Mouse (Mus musculus) naive thymus-derived CD4-positive, alpha-beta T cell, adult 2 months (primary cell): Measurements from ENCODE around the gene Gm1673.
A peak's percentile ranks its signal among the peaks of the same experiment; 100 is the strongest.
"Not testable (repeated sequence)": the region's sequence is repeated elsewhere in the genome, so short reads cannot be mapped to it uniquely, and the experiment has no call there.

ENCODE experiments used
- DNase-seq: peaks from one replicate; pipeline ENCODE4 v3.0.0-alpha.2; 2011; ENCODE audit warnings: low read depth

Gm1673 gene

DNA sequence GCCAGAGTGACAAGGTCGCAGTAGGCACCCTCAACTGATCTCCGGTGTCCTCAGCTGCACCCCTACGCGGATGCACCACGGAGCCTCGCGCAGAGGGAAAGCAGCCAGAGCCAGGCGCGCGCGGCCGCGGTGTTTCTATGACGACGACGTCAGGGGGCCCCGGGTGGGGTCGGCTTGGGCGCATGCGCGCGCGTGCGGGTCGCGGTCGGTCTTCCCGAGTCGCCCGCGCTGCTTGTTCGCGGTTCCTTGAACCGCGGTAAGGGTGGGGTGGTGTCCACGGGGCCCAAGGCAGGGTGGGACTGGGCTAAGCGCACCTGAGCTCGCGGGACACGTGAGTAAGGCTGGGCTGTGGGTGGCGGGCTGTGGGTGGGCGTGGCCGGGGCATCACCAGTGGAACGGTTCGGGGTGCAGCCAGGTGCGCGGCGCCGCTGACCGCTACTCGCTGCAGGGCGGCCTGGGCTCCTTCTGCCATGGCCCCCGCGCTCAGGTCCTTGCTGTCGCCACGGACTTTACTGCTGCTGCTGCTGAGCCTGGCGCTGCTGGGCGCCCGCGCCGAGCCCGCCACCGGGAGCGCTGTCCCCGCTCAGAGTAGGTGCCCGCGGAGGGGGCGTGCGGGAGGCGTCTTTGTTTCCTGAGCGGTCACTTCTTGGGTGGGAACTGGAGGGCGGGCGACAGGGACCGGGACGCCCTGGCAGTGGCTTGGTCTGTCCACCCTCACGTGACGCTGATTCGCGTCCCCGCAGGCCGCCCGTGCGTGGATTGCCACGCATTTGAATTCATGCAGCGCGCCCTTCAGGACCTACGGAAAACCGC is at the start of gene Gm1673:
TSS of gene Gm1673 (plus strand) at position 125 of the 813 bp plus-strand sequence.
- peak; percentile 6 for DNase-seq

DNA sequence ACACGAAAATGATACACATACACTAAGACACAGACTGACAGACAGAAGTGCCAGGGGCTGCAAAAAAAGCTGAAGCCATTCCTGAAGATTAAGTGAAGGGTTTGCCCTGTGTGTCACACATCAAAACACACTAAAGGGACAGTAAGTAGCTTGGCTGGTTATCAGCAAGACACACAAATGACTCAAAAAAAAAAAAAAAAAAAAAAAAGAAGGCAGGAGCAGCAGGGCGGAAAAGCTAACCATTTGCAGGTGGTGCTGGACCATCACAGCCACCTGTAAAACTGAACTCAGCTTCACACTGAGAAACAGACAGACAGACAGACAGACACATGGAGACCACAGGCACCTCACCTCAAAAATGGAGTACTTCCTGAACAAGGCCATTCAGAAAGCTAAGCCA is 49.2 kb upstream of the Gm1673 start:
- DNase-seq, result no peak

DNA sequence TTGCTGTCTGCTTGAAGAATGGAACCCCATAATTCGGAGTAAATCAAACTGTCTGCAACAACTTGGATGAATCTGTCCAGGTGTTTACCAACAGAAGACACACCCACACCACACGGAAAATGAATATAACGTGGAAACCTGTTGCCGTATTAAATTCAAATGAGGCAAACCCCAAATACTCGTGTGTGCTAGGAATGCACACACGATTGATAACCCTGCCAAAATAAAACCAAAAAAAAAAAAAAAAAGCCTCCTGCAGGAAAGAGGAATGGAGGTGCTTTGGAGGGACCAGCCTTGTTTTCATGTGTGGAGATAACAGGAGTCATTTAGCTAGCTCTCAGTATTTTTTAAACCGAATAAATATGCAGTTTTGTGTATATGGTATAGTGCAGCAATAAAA is 48.4 kb upstream of the Gm1673 start:
- DNase-seq, result no peak

DNA sequence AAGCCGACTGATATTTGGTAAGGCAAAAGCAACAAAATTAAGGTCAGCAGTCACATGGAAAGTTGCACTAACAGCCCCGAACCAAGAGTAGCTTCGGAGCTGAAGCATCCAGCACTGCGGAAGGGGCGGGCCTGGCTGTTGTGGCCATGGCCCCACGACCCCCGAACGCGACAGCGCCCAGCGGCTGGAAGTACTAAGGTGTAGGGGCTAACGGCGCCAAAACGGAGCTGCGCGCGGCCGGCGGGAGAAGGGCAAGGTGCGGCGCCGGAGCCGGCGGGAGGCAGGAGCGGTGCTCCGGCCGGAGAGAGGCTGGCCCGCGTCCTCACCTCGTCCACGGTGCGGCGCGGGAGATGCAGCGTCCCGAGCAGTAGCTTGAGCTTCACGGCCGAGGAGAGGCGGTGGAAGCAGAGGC is 47.5 kb upstream of the Gm1673 start:
- no peak for DNase-seq

DNA sequence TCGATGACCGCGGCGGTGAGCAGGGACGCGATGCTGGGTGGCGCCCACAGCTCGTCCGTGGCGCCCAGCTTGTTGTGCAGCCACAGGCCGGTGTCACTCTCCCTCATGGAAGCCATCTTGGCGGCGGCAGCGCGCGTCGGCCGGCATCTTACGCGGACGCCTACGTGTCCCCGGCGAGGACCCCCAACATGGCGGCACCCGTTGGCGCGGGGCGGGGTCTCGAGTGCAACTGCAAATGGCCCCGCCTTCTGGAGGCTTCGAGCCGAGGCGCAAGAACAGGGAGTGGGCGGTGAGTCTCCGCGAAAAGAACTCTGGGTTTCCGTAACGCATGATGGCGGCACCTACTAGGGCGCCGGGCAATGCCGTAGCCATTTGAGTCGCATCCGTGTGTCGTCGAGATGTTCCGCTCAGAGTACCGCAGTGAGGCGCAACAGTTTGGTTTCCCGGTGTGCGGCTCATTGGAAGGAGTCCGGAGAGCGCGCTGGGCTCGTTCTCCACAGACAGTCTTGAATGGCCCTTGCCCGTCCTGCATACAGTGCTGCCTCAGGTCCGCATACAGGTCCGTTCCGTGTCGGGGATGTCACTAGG is 47.0 kb upstream of the Gm1673 start, which contains the start of gene Nelfa:
TSS of gene Nelfa (minus strand) at position 294 of the 588 bp plus-strand sequence.
- DNase-seq, result peak; percentile 98

DNA sequence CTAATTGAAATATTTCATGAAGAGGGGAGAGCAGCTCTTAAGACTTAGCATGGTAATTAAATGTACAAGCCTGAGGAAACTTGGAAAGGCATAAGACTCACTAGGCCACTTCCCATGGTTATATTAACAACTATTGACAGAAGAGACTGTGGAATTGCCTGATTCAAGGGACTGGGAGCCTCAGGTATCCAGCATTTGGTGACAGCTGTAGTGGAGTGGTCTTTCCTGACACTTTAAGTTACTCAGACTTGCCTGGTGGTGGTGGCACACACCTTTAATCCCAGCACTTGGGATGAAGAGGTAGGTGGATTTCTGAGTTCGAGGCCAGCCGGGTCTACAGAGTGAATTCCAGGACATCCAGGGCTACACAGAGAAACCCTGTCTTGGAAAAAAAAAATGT is 46.0 kb upstream of the Gm1673 start:
- peak; percentile 11 for DNase-seq

DNA sequence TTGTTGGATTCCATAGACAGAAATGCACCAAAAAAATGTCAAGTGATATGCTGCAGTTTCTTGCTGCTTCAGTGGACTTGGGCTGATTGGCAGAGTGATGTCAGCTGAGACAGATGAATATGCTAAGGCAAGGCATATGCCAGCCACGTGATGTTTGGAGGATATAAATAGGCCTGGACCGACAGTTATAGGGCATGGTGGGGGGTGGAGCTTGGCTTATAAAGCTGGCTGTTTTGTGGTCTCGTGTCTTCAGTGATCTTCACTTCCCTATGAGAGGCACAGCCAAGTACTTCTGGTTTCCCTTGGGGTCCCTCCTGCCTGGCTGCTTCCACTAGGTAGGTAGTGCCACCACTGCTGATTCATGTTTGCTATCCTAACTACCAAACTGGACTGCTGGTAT is 44.8 kb upstream of the Gm1673 start:
- no peak for DNase-seq

DNA sequence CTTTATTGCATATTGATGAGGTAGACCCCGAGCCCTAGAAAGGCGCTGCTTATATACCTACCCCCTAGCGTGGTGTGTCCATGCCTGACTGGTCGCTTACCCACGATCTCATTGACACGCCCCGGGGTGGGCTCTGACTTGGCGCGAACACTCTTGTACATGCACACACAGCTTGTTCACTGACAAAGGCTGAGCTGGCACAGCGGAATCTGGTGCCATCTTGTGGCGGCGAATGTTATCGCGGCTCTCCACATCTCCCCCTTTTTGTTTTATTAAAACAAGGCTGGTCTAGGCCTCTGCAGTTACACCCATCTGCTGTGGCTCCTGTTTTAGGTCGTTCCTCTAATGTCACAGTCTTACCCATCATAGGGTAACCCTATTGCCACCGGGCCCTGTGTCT is 36.2 kb upstream of the Gm1673 start:
- DNase-seq, result not testable (repeated sequence)

DNA sequence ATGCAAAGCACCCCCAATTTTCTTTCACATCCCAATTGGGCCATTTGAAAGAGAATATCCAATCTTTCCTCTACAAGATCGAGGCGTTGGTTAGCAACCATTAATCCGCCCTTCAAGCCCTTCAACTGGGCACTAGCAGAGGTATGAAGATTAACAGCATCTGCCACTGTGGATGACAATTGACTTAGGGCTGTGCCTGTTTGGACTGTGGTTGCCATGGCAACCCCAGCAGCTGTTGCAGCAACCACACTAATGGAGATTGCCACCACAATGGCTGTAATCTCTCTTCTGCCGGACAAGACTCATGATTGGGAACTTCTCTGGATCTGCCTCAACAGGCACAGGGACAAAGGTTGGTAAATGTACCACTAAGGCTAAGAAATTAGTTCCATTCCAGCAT is 34.9 kb upstream of the Gm1673 start:
- DNase-seq, result no peak

DNA sequence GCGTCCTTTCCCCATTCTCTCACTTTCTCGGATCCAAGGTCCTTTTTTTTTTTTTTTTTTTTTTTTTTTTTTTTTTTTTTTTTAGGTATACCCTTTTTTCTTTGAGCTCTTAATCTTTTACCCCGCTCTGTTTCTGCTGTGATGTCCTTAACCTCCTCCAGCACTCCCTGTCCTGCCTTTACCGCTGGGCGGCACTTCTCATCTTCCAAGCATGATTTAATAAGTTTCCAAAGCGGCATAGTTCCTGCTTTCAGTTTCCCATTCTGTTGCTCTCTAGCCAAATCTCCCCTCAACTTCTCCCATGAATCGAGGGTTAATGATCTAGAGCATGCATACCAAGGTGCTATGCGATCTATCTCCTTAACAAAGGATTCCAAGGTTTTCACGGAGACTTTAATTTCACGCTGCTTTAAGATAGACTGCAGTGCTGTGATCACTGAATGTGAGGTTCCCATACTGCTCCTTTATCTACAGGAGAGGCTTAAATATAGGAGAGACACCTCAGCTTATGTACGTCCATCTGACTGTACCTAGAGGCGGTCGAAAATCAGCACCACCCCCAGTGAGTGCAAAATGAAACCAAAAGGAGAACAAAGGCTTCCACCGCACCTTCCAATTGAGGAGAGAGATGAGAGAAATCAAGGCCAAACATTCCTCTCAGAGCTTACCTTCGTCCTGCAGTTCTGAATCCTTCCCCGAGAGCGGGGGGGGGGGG is 29.6 kb upstream of the Gm1673 start:
- DNase-seq, result no peak

DNA sequence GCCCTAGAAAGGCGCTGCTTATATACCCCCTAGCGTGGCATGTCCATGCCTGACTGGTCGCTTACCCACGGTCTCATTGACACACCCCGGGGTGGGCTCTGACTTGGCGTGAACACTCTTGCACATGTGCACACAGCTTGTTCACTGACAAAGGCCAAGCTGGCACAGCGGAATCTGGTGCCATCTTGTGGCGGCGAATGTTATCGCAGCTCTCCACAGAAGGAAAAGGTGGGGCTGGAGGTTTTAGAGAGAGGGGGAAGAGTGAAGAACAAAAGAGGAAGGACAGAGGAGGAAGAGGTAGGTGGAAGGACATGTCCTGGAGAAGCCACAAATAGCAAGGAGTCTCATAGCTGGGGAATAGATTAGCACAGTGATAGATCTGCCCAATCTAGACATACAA is 28.9 kb upstream of the Gm1673 start:
- peak; percentile 73 for DNase-seq

DNA sequence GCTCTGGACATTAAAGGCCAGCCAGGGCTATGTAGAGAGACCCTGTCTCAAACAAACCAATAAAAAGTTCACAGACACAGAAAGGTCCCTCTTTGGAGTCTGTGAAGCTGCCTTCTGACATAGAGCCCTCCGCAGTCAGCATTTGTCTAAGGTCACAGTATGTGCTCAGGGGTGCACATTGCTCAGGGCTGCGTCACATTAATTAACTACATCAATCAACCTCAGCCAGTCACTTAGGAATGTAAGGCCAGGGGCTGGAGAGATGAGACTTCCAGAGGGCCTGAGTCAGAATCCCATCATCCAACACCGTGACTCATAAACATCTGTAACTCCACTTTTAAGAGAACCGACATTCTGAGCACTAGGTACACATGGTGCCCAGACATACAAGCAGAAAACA is 27.4 kb upstream of the Gm1673 start:
- no peak for DNase-seq

DNA sequence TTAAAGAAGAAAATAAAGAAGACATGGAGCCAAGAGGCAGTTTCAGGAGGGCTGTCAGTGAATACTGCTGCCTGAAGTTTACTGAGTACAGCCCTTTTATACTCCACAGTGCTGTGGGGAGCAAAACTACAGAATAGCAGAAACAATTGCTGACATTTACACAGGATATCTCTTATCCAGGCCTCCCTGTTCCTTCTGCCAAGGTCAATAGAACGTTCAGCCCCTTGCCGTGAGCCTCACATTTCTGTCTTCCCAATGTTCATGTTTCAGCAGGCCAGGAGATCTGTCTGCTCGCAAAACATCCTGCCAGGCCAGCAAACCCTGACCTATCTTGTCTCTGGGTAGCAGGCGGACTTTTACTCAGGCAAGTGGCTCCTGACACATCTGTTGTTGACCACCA is 23.9 kb upstream of the Gm1673 start:
- no peak for DNase-seq

DNA sequence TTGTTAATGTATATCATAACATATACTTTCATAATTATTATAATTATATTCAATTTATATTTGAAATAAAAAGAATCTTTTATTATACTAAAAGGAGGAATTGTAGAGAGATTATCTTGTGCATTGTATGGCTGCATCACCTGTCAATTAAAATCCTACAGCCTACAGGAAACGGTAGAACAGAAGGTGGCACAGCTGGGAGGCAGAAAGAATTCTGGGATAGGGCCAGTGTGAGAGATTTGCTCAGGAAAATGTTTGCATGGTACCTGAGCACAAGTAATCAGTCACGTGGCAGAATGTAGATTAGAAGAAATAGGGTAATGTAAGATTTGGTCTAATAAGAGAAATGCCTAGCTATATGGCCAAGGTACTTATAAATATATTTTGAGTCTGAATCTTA is 8.5 kb upstream of the Gm1673 start:
- DNase-seq, result no peak

DNA sequence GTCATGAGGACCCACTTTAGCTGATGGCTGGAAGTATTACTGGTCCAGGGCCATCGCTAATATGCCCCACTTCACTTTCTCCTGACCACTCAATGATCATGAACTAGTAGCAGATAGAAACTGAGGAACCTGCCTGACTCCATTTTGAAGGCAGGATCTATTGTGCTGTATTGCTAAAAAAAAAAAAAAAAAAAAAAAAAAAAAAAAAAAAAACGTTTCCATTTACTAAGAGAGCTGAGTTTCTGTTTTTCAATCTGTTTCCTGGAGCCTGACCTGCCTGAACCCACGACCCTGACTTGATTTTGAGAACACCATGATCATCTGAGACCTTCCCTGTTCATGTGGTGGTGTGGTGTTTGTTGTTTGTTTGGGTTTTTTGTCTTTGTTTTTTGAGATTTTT is 7.0 kb upstream of the Gm1673 start:
- DNase-seq, result no peak

DNA sequence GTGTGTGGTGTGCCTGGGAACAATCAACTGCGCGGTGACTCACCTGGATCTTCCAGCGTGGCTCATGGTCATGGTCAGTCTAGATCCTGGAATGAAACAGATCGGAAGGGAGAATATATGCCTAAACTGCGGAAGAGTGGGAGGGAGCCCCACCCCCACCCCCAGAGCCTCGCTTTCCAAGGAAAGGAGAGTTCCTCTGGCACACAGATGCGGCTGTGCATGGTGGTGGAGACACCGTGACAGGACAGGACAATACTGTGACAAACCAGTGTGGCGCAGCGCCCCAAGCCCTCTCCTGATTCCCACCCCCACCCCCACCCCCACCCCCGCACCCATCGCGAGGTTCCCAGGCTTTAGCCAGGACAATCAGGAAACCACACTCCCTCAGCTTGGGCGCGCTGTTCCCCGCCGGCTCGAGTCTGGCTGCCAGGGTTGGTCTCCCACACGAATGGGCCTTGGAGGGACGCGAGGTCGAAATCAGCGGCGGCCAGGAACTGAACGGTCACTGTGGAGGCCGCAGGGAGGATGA is 438 bp upstream of the Gm1673 start:
- DNase-seq, result no peak

DNA sequence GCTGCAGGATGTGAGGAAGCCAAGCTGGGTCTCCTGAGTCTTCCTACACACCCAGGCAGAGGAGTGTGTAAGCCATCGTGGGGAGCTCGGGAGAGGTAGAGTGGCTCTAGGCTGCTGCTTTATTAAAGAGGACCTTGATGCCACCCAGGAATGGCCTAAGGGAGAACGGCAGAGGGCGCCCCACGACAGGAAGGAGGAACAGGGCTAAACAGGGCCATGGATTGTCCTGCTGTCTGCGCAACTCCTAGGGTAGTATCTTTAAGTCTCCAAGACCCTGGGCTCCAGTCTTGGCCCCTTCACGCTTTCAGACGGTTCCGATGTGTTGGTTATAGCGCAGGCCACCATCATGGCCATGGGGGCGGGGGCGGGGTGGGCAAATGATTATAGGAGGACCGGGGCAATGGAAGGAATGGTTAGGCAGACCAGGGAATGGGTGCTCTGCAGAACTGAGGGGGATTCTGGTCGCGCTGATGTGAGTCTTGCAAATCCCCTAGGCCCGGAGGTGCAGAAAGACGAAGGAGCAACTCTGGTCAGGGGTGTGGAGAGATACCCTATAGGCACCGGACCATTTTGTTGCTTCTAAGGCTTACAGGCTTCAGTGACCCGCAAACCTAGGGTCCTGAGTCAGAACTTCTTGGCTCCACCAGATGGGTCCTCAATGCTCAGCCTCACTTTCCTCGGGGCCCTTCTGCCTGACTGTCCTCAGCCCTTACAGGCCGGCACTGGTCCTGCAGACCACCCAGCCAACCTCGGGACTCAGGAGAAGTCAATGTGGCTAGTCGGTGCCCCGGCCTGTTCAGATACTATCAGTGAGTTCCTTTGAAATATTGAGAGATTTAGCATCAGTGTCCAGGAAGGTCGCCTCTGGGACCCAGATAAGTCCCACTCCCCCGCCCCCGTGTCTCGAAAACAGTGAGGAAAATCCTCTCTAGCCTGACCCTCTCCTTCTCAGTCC is 11.7 kb downstream of the Gm1673 start:
- no peak for DNase-seq

DNA sequence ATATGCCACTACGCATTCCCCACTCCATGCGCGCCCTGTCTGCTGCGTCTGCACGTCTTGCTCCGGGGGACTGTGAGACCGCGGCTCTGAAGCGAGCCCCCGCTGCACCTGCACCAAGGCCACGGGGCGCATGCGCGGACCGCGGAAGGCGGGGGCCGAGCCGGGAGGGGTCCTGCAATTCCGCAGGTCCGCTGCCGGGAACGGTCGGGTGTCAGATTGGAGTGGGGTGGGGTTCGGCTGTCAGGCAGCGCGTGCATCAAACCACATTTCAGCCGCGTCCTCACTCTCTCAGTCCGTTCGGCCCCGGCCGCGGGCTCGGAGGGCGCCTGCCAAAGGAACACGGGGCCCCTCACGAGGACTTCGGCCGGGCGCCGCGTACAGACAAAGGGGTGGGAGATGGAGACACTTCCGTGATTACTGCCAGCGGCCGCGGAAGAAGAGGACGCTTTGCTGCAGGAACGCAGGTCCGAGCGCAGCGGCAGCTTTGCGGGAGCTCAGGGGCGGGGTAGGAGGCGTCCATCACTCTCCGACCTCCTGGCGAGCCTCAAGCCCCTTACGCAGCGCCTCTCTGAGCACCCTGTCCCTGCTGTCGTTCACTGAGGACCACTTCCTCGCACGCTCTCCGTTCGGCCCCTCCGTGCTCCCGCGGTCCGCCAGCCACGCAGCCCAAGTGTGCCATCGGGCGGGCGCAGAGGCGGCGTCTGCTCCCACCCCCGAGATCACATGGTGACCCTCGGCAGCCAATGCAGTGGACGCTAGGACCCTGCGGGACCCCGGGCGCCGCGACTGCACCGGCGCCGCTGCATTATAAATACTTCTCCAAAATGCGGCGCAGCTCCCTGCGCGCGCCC is 12.8 kb downstream of the Gm1673 start, which contains the start of gene Nat8l:
TSS of gene Nat8l (plus strand) at position 142 of the 851 bp plus-strand sequence.
- no peak for DNase-seq

DNA sequence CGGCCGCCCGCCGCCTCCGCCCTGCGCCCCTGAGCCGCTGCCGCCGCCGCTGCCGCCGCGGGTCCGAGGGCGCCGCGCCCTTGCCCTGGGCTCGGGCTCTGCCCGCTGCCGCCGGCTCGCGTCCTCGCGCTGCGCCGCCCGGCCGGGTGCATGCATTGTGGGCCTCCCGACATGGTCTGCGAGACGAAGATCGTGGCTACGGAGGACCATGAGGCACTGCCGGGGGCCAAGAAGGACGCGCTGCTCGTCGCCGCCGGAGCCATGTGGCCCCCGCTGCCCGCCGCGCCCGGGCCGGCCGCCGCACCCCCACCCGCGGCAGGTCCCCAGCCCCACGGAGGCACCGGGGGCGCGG is 13.4 kb downstream of the Gm1673 start:
- no peak for DNase-seq

DNA sequence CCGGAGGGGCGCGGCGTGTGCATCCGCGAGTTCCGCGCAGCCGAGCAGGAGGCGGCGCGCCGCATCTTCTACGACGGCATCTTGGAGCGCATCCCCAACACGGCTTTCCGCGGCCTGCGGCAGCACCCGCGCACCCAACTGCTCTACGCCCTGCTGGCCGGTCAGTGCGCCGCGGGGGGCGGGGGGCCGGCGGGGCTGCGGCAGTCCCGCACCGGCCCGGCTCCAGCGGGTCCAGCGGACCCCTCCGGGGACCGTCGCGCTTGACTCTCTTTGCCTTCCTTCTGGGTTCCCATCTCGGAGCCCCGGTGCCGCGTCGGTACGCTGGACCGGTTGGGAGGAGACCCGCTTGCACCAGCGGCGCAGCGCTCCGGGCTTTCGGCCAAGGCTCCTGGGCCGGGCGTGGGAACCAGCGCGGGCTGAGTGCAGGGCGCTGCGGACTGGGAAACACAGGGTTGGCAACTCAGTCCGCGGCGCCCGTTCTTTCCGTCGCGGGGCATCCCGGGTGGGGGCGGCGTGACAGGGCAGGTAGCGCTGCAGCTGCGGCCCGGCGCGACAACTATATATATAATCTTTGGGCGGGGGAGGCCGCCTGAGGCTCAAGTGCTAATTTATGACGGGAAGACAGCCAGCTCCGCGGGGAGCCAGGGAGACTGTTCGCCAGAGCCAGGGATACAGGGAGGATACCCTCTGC is 14.0 kb downstream of the Gm1673 start:
- DNase-seq, result no peak
